Comparison of ENCODE assay signal across 20 mouse cellular contexts in genomic region chr1:136659917-136660316, GRCm38 (mm10). TPM values are rescaled to one million over a fixed set of nuclear protein-coding genes. Genes with fewer than 3 reads are reported as not detected.
DNase-seq lines count a peak whose midpoint lies in the region; ATAC-seq and TF ChIP-seq lines count a peak whose summit lies in the region.
"Had no signal": no experiment of that assay in that cellular context is flagged by ENCODE, and none has a peak within 500 bp of the region (broad histone marks: within the 10 kb centered on the region; RNA-seq: fewer than 3 reads in every experiment).

No protein-coding gene starts in this region.

- no peak overlapping the region for H3K9ac ChIP-seq in hindbrain, embryonic 16.5 days (ENCODE audit: low read depth, low read length)
- H3K9ac ChIP-seq: embryonic facial prominence, embryonic 12.5 days; forebrain, embryonic 13.5 days; forebrain, embryonic 15.5 days; forebrain, postnatal 0 days had no signal

- H3K9me3 ChIP-seq in hindbrain, embryonic 10.5 days, result no peaks in the 10 kb centered on the region
- no peaks in the 10 kb centered on the region for H3K9me3 ChIP-seq in hindbrain, embryonic 16.5 days (ENCODE audit: control insufficient read depth, low read length)
- H3K9me3 ChIP-seq in E14TG2a.4 (ENCODE audit: low read length), result no peaks in the 10 kb centered on the region
- H3K9me3 ChIP-seq: embryonic facial prominence, embryonic 10.5 days; embryonic facial prominence, embryonic 12.5 days; forebrain, embryonic 13.5 days; forebrain, embryonic 15.5 days; G1E had no signal

- WGBS in hindbrain, embryonic 10.5 days, result 67% methylated on average over 9 of the region's 9 CpGs
- WGBS in hindbrain, embryonic 16.5 days, result 70% methylated on average over 9 of the region's 9 CpGs

- H3K4me1 ChIP-seq in hindbrain, embryonic 10.5 days (replicated peaks), result peaks cover 34% of the 10 kb centered on the region
- no peaks in the 10 kb centered on the region; the same call in none of the 2 replicates for H3K4me1 ChIP-seq in hindbrain, embryonic 16.5 days (ENCODE audit: control insufficient read depth, insufficient read depth, low read depth, low read length)
- H3K4me1 ChIP-seq in E14TG2a.4 (replicated peaks; ENCODE audit: low read depth, low read length), result peaks cover 53% of the 10 kb centered on the region

- peak; percentile 28 for DNase-seq in adrenal gland, postnatal 14 days
- DNase-seq in adrenal gland, postnatal 10 days, result no peak
- DNase-seq in hindbrain, embryonic 10.5 days (ENCODE audit: low spot score), result no peak
- no peak for DNase-seq in layer of hippocampus, adult 8-10 months (ENCODE audit: low spot score in 2 of 2)
- no peak for DNase-seq in gastrocnemius, adult 2 months
- DNase-seq: cerebellum, adult 11-12 months; cerebellum, adult 2 months; cerebellum, adult 9-10 months; cerebellum, postnatal 10 days; cerebellum, postnatal 25 days; forebrain, postnatal 0 days had no signal

- no peak for ATAC-seq in hindbrain, embryonic 16.5 days
- ATAC-seq: activated CD4-positive, CD25-positive, alpha-beta regulatory T cell, adult 4 months; forebrain, embryonic 13.5 days; forebrain, embryonic 15.5 days; forebrain, postnatal 0 days; Patski had no signal

- intact Hi-C loops in gastrocnemius, adult 2 months (cut with DNase I), result no loop called here

- H3K4me2 ChIP-seq in hindbrain, embryonic 16.5 days (ENCODE audit: low read length), result no peak overlapping the region
- H3K4me2 ChIP-seq: embryonic facial prominence, embryonic 12.5 days; forebrain, embryonic 13.5 days; forebrain, embryonic 15.5 days had no signal

- H3K27ac ChIP-seq in hindbrain, embryonic 10.5 days, result 0 out of 2 replicates have a peak overlapping the region, but pooled peaks have one; percentile 45
- H3K27ac ChIP-seq in hindbrain, embryonic 16.5 days (ENCODE audit: low read depth, low read length), result no peak overlapping the region
- no peak overlapping the region for H3K27ac ChIP-seq in gastrocnemius, adult 2 months
- H3K27ac ChIP-seq: embryonic facial prominence, embryonic 10.5 days; embryonic facial prominence, embryonic 12.5 days; forebrain, embryonic 13.5 days; forebrain, embryonic 15.5 days had no signal

- no peaks in the 10 kb centered on the region for H3K27me3 ChIP-seq in hindbrain, embryonic 10.5 days (ENCODE audit: insufficient read depth, poor library complexity, severe bottlenecking)
- no peaks in the 10 kb centered on the region for H3K27me3 ChIP-seq in hindbrain, embryonic 16.5 days (replicated peaks; ENCODE audit: control insufficient read depth, insufficient read depth, low read length)
- peaks cover 11% of the 10 kb centered on the region for H3K27me3 ChIP-seq in E14TG2a.4 (ENCODE audit: insufficient read depth, low read length)
- H3K27me3 ChIP-seq: embryonic facial prominence, embryonic 12.5 days; forebrain, embryonic 13.5 days; forebrain, embryonic 15.5 days; Patski had no signal

- TF ChIP-seq CTCF in E14TG2a.4 (conservative IDR thresholded peaks at IDR 0.05; ENCODE audit: low read length), result no peak
- TF ChIP-seq CTCF in gastrocnemius, adult 2 months (IDR thresholded peaks at IDR 0.05), result no peak

- no peak overlapping the region for H3K4me3 ChIP-seq in hindbrain, embryonic 10.5 days
- H3K4me3 ChIP-seq in hindbrain, embryonic 16.5 days (ENCODE audit: low read length), result no peak overlapping the region
- peak overlapping the region; percentile 37; the same call in 1 of the 2 replicates for H3K4me3 ChIP-seq in E14TG2a.4 (replicated peaks; ENCODE audit: low read length)
- no peak overlapping the region for H3K4me3 ChIP-seq in gastrocnemius, adult 2 months
- H3K4me3 ChIP-seq: embryonic facial prominence, embryonic 10.5 days; embryonic facial prominence, embryonic 12.5 days; forebrain, embryonic 13.5 days; forebrain, embryonic 15.5 days had no signal

- H3K36me3 ChIP-seq in hindbrain, embryonic 10.5 days, result no peaks in the 10 kb centered on the region
- H3K36me3 ChIP-seq in hindbrain, embryonic 16.5 days (ENCODE audit: control insufficient read depth, insufficient read depth, low read length), result no peaks in the 10 kb centered on the region
- no peaks in the 10 kb centered on the region for H3K36me3 ChIP-seq in E14TG2a.4 (ENCODE audit: insufficient read depth, low read length)
- H3K36me3 ChIP-seq: embryonic facial prominence, embryonic 10.5 days; embryonic facial prominence, embryonic 12.5 days; forebrain, embryonic 15.5 days; G1E had no signal

RNA-seq across cellular contexts. Expression of gene Zfp281, which starts 35.2 kb away (rescaled TPM):
- total RNA-seq in adrenal gland, postnatal 14 days (2021), result 16.3 and 16.9 TPM in 2 replicates
- total RNA-seq in adrenal gland, postnatal 10 days (2021), result 10 to 100 TPM; 14.8 to 17.1 TPM
- polyA plus RNA-seq in hindbrain, embryonic 10.5 days (2016; fragmentation: Nextera tagmentation; extraction: Ambion mirVana), result 22.9 and 27.7 TPM in 2 replicates
- polyA plus RNA-seq in hindbrain, embryonic 16.5 days (2015; fragmentation: Nextera tagmentation; extraction: Ambion mirVana), result 16.3 and 20.1 TPM in 2 replicates
- total RNA-seq in layer of hippocampus, adult 8-10 months (2022), result 10 to 100 TPM; 34.4 to 37.8 (median 34.9) TPM
- 10 to 100 TPM; 10.1 to 15.0 TPM for total RNA-seq in gastrocnemius, adult 2 months (2021)
